Mouse (Mus musculus): ENCODE measurements around the gene Fzr1.

- no peak for TF ChIP-seq GATA1 (IDR thresholded peaks at IDR 0.05; ENCODE audit: low read length)
- TF ChIP-seq TAL1 (IDR thresholded peaks at IDR 0.05; ENCODE audit: low read length) = no peak
Observed at GRCm38 (mm10) chr10:81408424-81408729, 30.1 kb upstream of the Fzr1 start.
